Mouse (Mus musculus): ENCODE measurements at regions not wholly inside any gene's neighbourhood (a gene's known extent, or its start where the extent isn't known, plus 50 kb on each side); places are given as distances from the start of the nearest gene placed in this dataset.

GRCm38 (mm10) chr5:100309807-100310165, 106.2 kb downstream of the Sec31a start:
- H3K4me2 ChIP-seq (replicated peaks; ENCODE audit: low read depth) = no peak overlapping the region
- WGBS = 78% methylated on average over 2 of the region's 2 CpGs
- DNase-seq (ENCODE audit: low spot score) (no peak), ATAC-seq (ENCODE audit: low FRiP score, low TSS enrichment) (0 out of 2 replicates have a peak, but pooled peaks have one; percentile 40)
- H3K9me3 ChIP-seq (ENCODE audit: control insufficient read depth, low read length) = no peaks in the 10 kb centered on the region
- H3K4me1 ChIP-seq (replicated peaks; ENCODE audit: control insufficient read depth, insufficient read depth) = no peaks in the 10 kb centered on the region
- H3K27ac ChIP-seq (replicated peaks) = no peak overlapping the region
- H3K9ac ChIP-seq (ENCODE audit: low read length) = no peak overlapping the region
- no peak overlapping the region for H3K4me3 ChIP-seq (ENCODE audit: low read depth, low read length)
- no peaks in the 10 kb centered on the region for H3K27me3 ChIP-seq (ENCODE audit: control insufficient read depth, insufficient read depth, low read length)
- TF ChIP-seq CTCF (IDR thresholded peaks at IDR 0.05; ENCODE audit: low read depth) (no peak), EP300 (optimal IDR thresholded peaks at IDR 0.05) (no peak)
- no peaks in the 10 kb centered on the region for H3K36me3 ChIP-seq (ENCODE audit: control insufficient read depth, insufficient read depth, low read length)

DNA sequence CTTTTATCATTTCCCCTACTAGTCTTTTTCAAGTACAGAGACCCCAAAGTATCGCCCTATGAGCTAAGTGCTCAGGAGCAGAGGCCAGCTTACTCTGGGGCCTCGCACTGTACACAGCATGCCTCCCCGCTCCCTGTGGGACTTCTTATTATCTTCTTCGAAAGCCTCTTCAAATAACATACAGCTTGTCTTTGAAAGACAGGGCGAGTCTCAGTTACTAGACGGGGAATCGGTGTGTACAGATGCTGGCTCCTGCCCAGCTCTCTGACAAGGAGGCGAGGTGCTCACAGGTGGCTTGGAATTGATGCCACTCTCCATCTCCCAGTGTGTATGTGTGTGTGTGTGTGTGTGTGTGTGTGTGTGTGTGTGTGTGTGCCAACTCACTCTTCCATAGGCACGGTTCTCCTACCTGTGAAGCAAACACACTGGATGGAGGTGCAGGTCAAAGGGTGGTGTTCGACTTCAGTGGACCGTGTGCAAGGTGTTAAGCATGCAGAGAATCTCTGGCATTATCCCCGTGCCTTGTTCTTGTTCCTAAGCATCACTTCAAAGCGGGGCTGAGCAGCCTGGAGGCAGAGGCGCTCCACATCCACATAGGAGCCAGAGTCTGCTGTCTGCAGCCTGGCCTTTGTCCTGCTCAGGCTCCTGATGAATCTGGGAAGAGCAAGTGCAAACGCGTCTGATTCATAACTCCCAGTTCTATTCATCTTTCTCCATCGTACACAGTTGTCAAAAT, 106.8 kb downstream of the Sec31a start:
- Histone ChIP-seq H3K4me2 (replicated peaks; ENCODE audit: low read depth) (no peak overlapping the region), H3K9me3 (ENCODE audit: control insufficient read depth, low read length) (no peaks in the 10 kb centered on the region), H3K27me3 (ENCODE audit: control insufficient read depth, insufficient read depth, low read length) (no peaks in the 10 kb centered on the region), H3K27ac (replicated peaks) (no peak overlapping the region), H3K36me3 (ENCODE audit: control insufficient read depth, insufficient read depth, low read length) (no peaks in the 10 kb centered on the region), H3K4me1 (replicated peaks; ENCODE audit: control insufficient read depth, insufficient read depth) (no peaks in the 10 kb centered on the region), H3K9ac (ENCODE audit: low read length) (no peak overlapping the region), H3K4me3 (ENCODE audit: low read depth, low read length) (no peak overlapping the region)
- 48% methylated on average over 17 of the region's 17 CpGs for WGBS
- DNase-seq (ENCODE audit: low spot score) = no peak
- TF ChIP-seq CTCF (IDR thresholded peaks at IDR 0.05; ENCODE audit: low read depth) (no peak), EP300 (optimal IDR thresholded peaks at IDR 0.05) (no peak)
- no peak for ATAC-seq (ENCODE audit: low FRiP score, low TSS enrichment)

DNA sequence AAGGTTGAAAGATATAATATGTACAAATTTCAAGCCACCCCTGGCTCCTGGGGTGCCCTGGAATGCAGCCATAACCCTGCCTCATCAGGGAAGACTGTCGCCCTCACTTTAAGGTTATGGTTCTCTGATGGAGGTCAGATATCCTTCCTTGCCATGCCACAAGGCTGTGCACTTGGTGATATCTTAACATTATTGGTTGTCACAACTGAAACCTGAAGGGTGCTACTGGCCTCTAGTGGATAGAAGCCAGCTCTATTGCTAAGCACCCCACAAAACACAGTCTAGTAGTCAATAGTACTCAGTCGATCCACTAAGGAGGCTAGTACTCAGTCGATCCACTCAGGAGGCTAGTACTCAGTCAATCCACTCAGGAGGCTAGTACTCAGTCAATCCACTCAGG, 111.6 kb downstream of the Sec31a start:
- Histone ChIP-seq H3K9me3 (ENCODE audit: control insufficient read depth, low read length) (no peaks in the 10 kb centered on the region), H3K27me3 (ENCODE audit: control insufficient read depth, insufficient read depth, low read length) (no peaks in the 10 kb centered on the region), H3K27ac (replicated peaks) (no peak overlapping the region), H3K4me2 (replicated peaks; ENCODE audit: low read depth) (no peak overlapping the region), H3K4me3 (ENCODE audit: low read depth, low read length) (no peak overlapping the region), H3K9ac (ENCODE audit: low read length) (no peak overlapping the region), H3K4me1 (replicated peaks; ENCODE audit: control insufficient read depth, insufficient read depth) (no peaks in the 10 kb centered on the region), H3K36me3 (ENCODE audit: control insufficient read depth, insufficient read depth, low read length) (no peaks in the 10 kb centered on the region)
- ATAC-seq (ENCODE audit: low FRiP score, low TSS enrichment) = no peak
- TF ChIP-seq EP300 (optimal IDR thresholded peaks at IDR 0.05) (no peak), CTCF (IDR thresholded peaks at IDR 0.05; ENCODE audit: low read depth) (peak; percentile 74)
- 55% methylated on average over 3 of the region's 3 CpGs for WGBS
- no peak for DNase-seq (ENCODE audit: low spot score)

GRCm38 (mm10) chr5:100302068-100302775, 113.8 kb downstream of the Sec31a start:
- H3K9ac ChIP-seq (ENCODE audit: low read length) = no peak overlapping the region
- H3K36me3 ChIP-seq (ENCODE audit: control insufficient read depth, insufficient read depth, low read length) = no peaks in the 10 kb centered on the region
- H3K4me1 ChIP-seq (replicated peaks; ENCODE audit: control insufficient read depth, insufficient read depth) = no peaks in the 10 kb centered on the region
- no peak overlapping the region for H3K4me2 ChIP-seq (replicated peaks; ENCODE audit: low read depth)
- WGBS = 70% methylated on average over 17 of the region's 17 CpGs
- H3K4me3 ChIP-seq (ENCODE audit: low read depth, low read length) = no peak overlapping the region
- TF ChIP-seq CTCF (IDR thresholded peaks at IDR 0.05; ENCODE audit: low read depth) (no peak), EP300 (optimal IDR thresholded peaks at IDR 0.05) (no peak)
- no peak for ATAC-seq (ENCODE audit: low FRiP score, low TSS enrichment)
- DNase-seq (ENCODE audit: low spot score) = no peak
- no peaks in the 10 kb centered on the region for H3K27me3 ChIP-seq (ENCODE audit: control insufficient read depth, insufficient read depth, low read length)
- no peaks in the 10 kb centered on the region for H3K9me3 ChIP-seq (ENCODE audit: control insufficient read depth, low read length)
- no peak overlapping the region for H3K27ac ChIP-seq (replicated peaks)

GRCm38 (mm10) chr5:100299141-100299540, 116.9 kb downstream of the Sec31a start:
- H3K4me2 ChIP-seq (replicated peaks; ENCODE audit: low read depth) = no peak overlapping the region
- DNase-seq (ENCODE audit: low spot score) (no peak), ATAC-seq (ENCODE audit: low FRiP score, low TSS enrichment) (no peak)
- H3K9me3 ChIP-seq (ENCODE audit: control insufficient read depth, low read length) = no peaks in the 10 kb centered on the region
- no peaks in the 10 kb centered on the region for H3K36me3 ChIP-seq (ENCODE audit: control insufficient read depth, insufficient read depth, low read length)
- no peak overlapping the region for H3K4me3 ChIP-seq (ENCODE audit: low read depth, low read length)
- no peak overlapping the region for H3K27ac ChIP-seq (replicated peaks)
- no peak for TF ChIP-seq CTCF (IDR thresholded peaks at IDR 0.05; ENCODE audit: low read depth)
- 91% methylated on average over 4 of the region's 4 CpGs for WGBS
- H3K4me1 ChIP-seq (replicated peaks; ENCODE audit: control insufficient read depth, insufficient read depth) = no peaks in the 10 kb centered on the region
- H3K9ac ChIP-seq (ENCODE audit: low read length) = no peak overlapping the region
- no peaks in the 10 kb centered on the region for H3K27me3 ChIP-seq (ENCODE audit: control insufficient read depth, insufficient read depth, low read length)

GRCm38 (mm10) chr5:100294189-100294588, 121.8 kb downstream of the Sec31a start:
- DNase-seq (ENCODE audit: low spot score) (no peak), ATAC-seq (ENCODE audit: low FRiP score, low TSS enrichment) (no peak)
- no peak overlapping the region for H3K4me3 ChIP-seq (ENCODE audit: low read depth, low read length)
- no peaks in the 10 kb centered on the region for H3K36me3 ChIP-seq (ENCODE audit: control insufficient read depth, insufficient read depth, low read length)
- TF ChIP-seq CTCF (IDR thresholded peaks at IDR 0.05; ENCODE audit: low read depth) (no peak), EP300 (optimal IDR thresholded peaks at IDR 0.05) (no peak)
- H3K27ac ChIP-seq (replicated peaks) = no peak overlapping the region
- H3K4me2 ChIP-seq (replicated peaks; ENCODE audit: low read depth) = no peak overlapping the region
- no peaks in the 10 kb centered on the region for H3K9me3 ChIP-seq (ENCODE audit: control insufficient read depth, low read length)
- WGBS = 57% methylated on average over 7 of the region's 7 CpGs
- no peak overlapping the region for H3K9ac ChIP-seq (ENCODE audit: low read length)
- no peaks in the 10 kb centered on the region for H3K27me3 ChIP-seq (ENCODE audit: control insufficient read depth, insufficient read depth, low read length)
- no peaks in the 10 kb centered on the region for H3K4me1 ChIP-seq (replicated peaks; ENCODE audit: control insufficient read depth, insufficient read depth)

All from stomach, postnatal 0 days (tissue).